Mouse (Mus musculus) E14TG2a.4 (cell line): ENCODE results near the gene Tob2.

Experiments used
- CTCF ChIP-seq: conservative IDR thresholded peaks from 2 replicates; pipeline ENCODE4 v1.5.1; 2014; ENCODE audit warnings: low read length
- NANOG ChIP-seq: IDR thresholded peaks from 2 replicates; pipeline ENCODE4 v1.6.1; 2014; ENCODE audit warnings: borderline replicate concordance, low read length, mixed read lengths

GRCm38 (mm10) chr15:81898751-81899150, 40.2 kb upstream of the Tob2 start:
- no peak for TF ChIP-seq CTCF
- TF ChIP-seq NANOG: no peak
